Mouse (Mus musculus): Measurements from ENCODE around the gene Klhdc9.

DNA sequence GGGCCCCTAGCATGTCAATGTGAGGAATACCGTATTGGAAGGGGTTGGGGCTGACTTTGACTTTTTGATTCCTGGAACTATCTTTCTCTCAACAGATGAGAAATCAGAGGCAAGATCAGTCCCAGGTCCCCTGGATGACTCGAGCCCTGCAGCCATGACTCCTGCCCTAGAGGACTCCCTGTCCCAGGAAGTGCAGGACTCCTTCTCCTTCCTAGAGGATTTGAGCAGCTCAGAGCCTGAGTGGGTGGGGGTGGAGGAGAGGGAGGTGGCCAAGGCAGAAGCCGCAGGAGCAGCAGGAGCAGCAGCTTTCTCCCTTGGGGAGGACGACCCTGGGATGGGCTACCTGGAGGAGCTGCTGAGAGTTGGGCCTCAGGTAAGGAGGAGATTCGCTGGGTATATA is 46.7 kb upstream of the Klhdc9 start:
- TF ChIP-seq GATA1 (IDR thresholded peaks at IDR 0.05; ENCODE audit: borderline replicate concordance, low read length) = no peak
- TF ChIP-seq FLI1 (IDR thresholded peaks at IDR 0.05; ENCODE audit: low read length) = no peak

Measured in megakaryocyte, embryonic 14.5 days (primary cell).